Mouse (Mus musculus) C2C12 (cell line): ENCODE results near the gene Micall2. TPM values are rescaled to one million over a fixed set of nuclear protein-coding genes. Genes with fewer than 3 reads are reported as not detected.
"Not testable (repeated sequence)": the region's sequence is repeated elsewhere in the genome, so short reads cannot be mapped to it uniquely, and the experiment has no call there.

Experiments
- H3K27me3 ChIP-seq: one replicate; pipeline ENCODE4 v1.6.1; 2011; ENCODE audit not compliant: control insufficient read depth, insufficient read depth, insufficient read length
- H3K36me3 ChIP-seq: one replicate; pipeline ENCODE4 v1.6.1; 2011; ENCODE audit not compliant: control insufficient read depth, insufficient read depth
- H3K4me3 ChIP-seq: one replicate; pipeline ENCODE4 v1.5.1; 2011; ENCODE audit warnings: mild to moderate bottlenecking, control low read depth; ENCODE audit not compliant: poor library complexity, insufficient read depth, severe bottlenecking
- H3K79me2 ChIP-seq: one replicate; pipeline ENCODE4 v1.6.1; 2011; ENCODE audit not compliant: control insufficient read depth, insufficient read depth
- H3K79me3 ChIP-seq: one replicate; pipeline ENCODE4 v1.6.1; 2011; ENCODE audit warnings: low read depth, control low read depth
- H3ac ChIP-seq: one replicate; pipeline ENCODE3; 2011; ENCODE audit warnings: low read depth; ENCODE audit not compliant: control insufficient read depth, insufficient read length
- CEBPB ChIP-seq: IDR thresholded peaks from one replicate; pipeline ENCODE4 v1.6.1; 2011; ENCODE audit warnings: low read depth, mild to moderate bottlenecking, control low read depth, moderate library complexity
- CTCF ChIP-seq: IDR thresholded peaks from one replicate; pipeline ENCODE4 v1.5.1; 2011; ENCODE audit not compliant: control insufficient read depth, insufficient read depth, insufficient read length
- FOSL1 ChIP-seq: IDR thresholded peaks from one replicate; pipeline ENCODE4 v1.8.0; 2011; ENCODE audit warnings: mild to moderate bottlenecking, low read length; ENCODE audit not compliant: poor library complexity, insufficient read depth, severe bottlenecking
- MAX ChIP-seq: IDR thresholded peaks from one replicate; pipeline ENCODE4 v1.6.1; 2011; ENCODE audit warnings: mild to moderate bottlenecking, control low read depth
- MYOD1 ChIP-seq: IDR thresholded peaks from one replicate; pipeline ENCODE4 v1.6.1; 2011; ENCODE audit warnings: low read depth; ENCODE audit not compliant: control insufficient read depth, insufficient read length
- MYOG ChIP-seq: IDR thresholded peaks from one replicate; pipeline ENCODE4 v1.6.1; 2011; ENCODE audit not compliant: control insufficient read depth, insufficient read length; ENCODE audit errors: extremely low read depth
- USF1 ChIP-seq: IDR thresholded peaks from one replicate; pipeline ENCODE4 v1.6.1; 2011; ENCODE audit warnings: low read depth, mild to moderate bottlenecking, control low read depth, moderate library complexity
- polyA plus RNA-seq: library from polyadenylated mRNA; unstranded; fragments of >200 nt; fragmentation: generic; extraction: Trizol; gene quantifications from one replicate; pipeline ENCODE4 v1.2.1, GENCODE M21; 2012; ENCODE audit warnings: missing spikeins

Micall2 gene
- polyA plus RNA-seq, 1 experiment: 9.5 TPM

DNA sequence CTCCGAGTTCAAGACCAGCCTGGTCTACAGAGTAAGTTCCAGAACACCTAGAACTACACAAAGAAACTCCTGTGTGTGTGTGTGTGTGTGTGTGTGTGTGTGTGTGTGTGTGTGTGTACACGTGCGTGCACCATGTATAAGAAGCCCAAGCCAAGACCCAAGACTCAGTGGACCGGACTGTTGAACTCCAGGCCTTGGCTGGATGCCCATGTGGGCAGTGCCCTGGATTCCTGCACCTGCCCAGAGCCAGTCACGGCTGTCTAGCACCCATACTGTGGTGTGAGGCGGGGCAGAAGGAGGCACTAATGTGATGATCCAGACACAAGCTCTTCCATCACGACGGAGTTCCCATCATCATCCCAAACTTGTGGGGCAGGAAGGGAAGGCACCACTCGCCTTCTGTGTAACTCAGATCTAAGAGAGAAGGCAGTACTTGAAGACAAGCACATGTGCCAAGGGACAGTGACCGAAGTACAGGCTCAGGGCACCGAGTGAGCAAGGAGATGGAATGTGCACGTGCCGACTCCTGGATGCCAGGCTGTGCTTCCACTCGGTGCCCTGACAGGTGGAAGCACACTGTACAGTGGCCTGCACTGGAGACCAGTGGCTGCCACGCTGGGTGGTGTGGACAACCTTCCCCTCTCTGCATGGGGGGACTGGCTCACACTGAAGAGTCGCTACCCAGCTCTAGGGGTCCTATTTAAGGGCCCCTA is 13.4 kb upstream of the Micall2 start:
- no peaks in the 10 kb centered on the region for H3K79me3 ChIP-seq
- no peak for TF ChIP-seq FOSL1
- no peak for TF ChIP-seq MYOG
- no peak for TF ChIP-seq MYOD1
- no peak for TF ChIP-seq CTCF
- no peak for TF ChIP-seq MAX
- no peak for TF ChIP-seq CEBPB
- TF ChIP-seq USF1: no peak
- no peaks in the 10 kb centered on the region for H3K79me2 ChIP-seq
- no peak overlapping the region for H3K4me3 ChIP-seq
- peaks cover 4% of the 10 kb centered on the region for H3K36me3 ChIP-seq
- no peaks in the 10 kb centered on the region for H3K27me3 ChIP-seq
- no peak overlapping the region for H3ac ChIP-seq

DNA sequence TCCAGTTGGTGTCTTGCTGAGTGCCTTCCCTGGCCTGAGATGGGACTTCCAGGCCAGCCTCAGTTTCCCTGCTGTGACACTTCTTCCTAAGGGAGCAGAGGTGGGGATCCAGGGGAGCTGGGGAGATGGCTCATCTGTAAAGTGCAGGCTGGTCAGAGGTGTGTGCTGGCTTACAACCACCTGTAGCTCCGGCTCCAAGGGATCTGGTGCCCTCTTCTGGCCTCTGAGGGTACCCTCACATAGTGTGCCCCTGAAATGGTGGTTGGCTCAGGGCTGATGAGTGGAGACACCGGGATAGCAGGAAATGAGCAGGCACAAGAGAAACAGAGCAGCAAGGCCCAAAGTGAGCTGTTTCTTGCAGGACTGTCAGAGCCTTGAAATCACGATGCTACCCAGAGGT is 9.6 kb upstream of the Micall2 start:
- no peak overlapping the region for H3K4me3 ChIP-seq
- peaks cover 4% of the 10 kb centered on the region for H3K36me3 ChIP-seq
- no peaks in the 10 kb centered on the region for H3K79me2 ChIP-seq
- H3ac ChIP-seq: no peak overlapping the region
- no peaks in the 10 kb centered on the region for H3K79me3 ChIP-seq
- peak; percentile 9 for TF ChIP-seq USF1
- peak; percentile 82 for TF ChIP-seq CTCF
- no peak for TF ChIP-seq MAX
- no peaks in the 10 kb centered on the region for H3K27me3 ChIP-seq

DNA sequence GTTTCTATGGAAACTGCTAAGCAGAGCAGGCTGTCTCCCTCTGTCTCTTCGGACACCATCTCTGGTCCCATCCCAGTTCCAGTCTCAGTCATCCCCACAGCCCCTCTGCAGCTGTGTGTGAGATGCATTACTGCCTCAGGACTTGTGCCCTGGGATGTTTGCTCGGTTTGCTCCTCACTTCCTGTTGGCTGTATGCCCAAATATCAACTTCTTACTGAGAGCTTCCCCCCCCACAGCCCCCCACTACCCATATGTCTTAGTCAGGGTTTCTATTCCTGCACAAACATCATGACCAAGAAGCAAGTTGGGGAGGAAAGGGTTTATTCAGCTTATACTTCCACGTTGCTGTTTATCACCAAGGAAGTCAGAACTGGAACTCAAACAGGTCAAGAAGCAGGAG is 6.5 kb upstream of the Micall2 start:
- H3K36me3 ChIP-seq, H3ac ChIP-seq, H3K4me3 ChIP-seq, H3K79me3 ChIP-seq, H3K79me2 ChIP-seq, H3K27me3 ChIP-seq: not testable (repeated sequence)

DNA sequence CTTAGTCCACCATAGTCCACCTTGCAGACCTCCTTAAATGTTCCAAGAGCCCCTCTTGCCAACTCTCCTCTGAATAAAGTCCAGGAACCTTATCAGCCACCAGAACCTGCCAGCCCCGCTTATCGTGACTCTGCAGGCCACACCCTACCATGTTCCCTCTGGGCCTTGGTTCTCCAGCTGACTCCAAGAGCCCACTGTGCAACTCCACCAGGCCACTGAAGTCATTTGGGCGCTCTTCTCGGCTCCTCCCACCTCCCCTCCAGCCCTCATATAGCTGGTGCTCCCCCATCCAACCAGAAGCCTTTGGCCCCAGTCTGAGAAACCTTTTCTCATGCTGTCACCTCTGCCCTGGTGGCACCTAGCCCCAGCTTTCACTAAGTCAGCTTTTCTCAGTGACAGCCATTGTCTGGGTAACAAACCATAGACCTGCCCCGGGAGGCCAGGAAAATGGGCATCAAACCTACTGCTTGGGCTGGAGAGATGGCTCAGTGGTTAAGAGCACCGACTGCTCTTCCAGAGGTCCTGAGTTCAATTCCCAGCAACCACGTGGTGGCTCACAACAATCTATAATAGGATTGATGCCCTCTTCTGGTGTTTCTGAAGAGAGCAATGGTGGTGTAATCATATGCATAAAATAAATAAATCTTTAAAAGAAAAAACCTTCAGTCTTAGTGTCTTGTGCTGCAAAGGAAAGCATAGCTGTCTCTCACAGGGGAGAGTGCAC is 2.6 kb upstream of the Micall2 start:
- H3K36me3 ChIP-seq: no peaks in the 10 kb centered on the region
- H3K79me2 ChIP-seq: peaks cover 24% of the 10 kb centered on the region
- no peak overlapping the region for H3ac ChIP-seq
- H3K4me3 ChIP-seq: no peak overlapping the region
- H3K79me3 ChIP-seq: peaks cover 15% of the 10 kb centered on the region
- TF ChIP-seq MYOG (no peak), CTCF (no peak), MYOD1 (no peak), MAX (no peak), USF1 (no peak), CEBPB (no peak), FOSL1 (no peak)
- H3K27me3 ChIP-seq: no peaks in the 10 kb centered on the region

DNA sequence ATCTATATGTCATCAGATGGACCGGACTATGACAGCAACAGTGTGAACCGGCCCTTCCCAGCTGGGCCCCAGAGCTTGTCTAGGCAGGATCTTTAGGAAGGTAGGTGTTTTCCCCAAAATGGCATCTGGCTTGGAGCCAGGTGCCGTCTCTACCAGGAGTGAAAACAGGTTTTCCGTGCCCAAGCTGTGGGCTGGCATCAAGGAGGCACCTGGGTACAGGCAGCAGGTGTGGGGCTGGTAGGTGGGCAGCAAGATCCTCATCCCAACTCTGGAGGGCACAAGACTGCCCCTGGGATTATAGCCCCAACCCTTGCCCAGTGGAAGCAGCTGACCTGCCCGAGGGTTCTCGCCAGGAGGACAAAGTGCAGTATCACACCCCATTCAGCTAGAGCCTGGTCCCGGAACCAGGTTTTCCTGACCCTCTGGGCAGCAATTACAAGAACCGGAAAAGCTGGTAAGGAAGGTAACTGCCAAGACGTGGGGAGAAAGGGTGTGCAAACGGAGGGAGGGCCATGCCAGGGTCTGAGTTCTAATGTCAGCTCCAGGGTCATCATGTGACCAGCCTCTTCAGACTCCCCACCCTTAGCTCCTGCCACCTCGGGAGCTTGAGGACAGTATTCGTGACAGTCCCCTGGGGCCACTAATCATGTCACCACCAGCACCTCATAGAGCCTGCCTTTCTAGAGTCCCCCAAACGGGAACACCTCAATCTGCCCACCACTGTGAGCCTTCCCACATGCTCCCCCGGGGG is 1.9 kb upstream of the Micall2 start:
- H3K4me3 ChIP-seq: no peak overlapping the region
- TF ChIP-seq FOSL1: no peak
- TF ChIP-seq MYOG: no peak
- TF ChIP-seq CEBPB: no peak
- no peak for TF ChIP-seq MYOD1
- no peak for TF ChIP-seq CTCF
- no peak for TF ChIP-seq USF1
- TF ChIP-seq MAX: no peak
- H3K36me3 ChIP-seq: no peaks in the 10 kb centered on the region
- H3K27me3 ChIP-seq: no peaks in the 10 kb centered on the region
- H3K79me2 ChIP-seq: peaks cover 31% of the 10 kb centered on the region
- H3K79me3 ChIP-seq: peaks cover 22% of the 10 kb centered on the region
- no peak overlapping the region for H3ac ChIP-seq

DNA sequence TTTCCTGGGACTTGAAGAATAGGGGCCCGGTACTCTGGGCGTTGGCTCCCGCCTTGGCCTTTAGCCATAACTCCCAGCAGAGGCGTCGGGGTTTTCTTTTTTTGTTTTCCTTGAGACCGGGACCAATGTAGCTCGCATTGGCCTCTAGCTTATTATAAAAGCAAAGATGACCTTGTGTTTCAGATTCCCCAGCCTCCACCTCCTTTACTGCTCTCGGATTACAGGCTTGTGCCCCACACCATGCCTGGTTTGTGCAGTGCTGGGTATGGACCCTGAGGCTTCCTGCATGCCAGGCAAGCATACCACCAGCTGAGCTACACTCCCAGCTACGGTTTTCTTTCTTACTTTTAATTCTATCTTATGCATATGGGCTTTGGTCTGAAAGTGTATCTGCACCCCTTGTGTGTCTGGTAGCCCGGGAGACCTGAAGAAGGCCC is 386 bp upstream of the Micall2 start:
- H3K4me3 ChIP-seq: no peak overlapping the region
- no peaks in the 10 kb centered on the region for H3K27me3 ChIP-seq

More for the DNA sequence above, 386 bp upstream of the Micall2 start:
- peaks cover 3% of the 10 kb centered on the region for H3K36me3 ChIP-seq
- H3K79me2 ChIP-seq: peaks cover 46% of the 10 kb centered on the region
- no peak for TF ChIP-seq MAX
- no peak for TF ChIP-seq CEBPB
- no peak for TF ChIP-seq MYOG
- no peak for TF ChIP-seq MYOD1
- TF ChIP-seq FOSL1: no peak
- no peak for TF ChIP-seq USF1
- TF ChIP-seq CTCF: no peak
- H3K79me3 ChIP-seq: peaks cover 35% of the 10 kb centered on the region
- no peak overlapping the region for H3ac ChIP-seq
